Mouse (Mus musculus) limb, embryonic 12.5 days (tissue): Measurements from ENCODE around the gene Cmas. TPM values are rescaled to one million over a fixed set of nuclear protein-coding genes. Genes with fewer than 3 reads are reported as not detected.

Experiments used
- ATAC-seq: fragments of 200-750 bp; cut with Nextera tagmentation; 2 replicates; pipeline ENCODE4 v1.8.0; 2017; ENCODE audit warnings: low read depth, moderate TSS enrichment; ENCODE audit not compliant: insufficient number of reproducible peaks, insufficient read depth, low FRiP score, low TSS enrichment
- H3K27ac ChIP-seq: fragments of 300-500 bp; sonication (generic); 2 replicates; pipeline ENCODE4 v1.5.1; 2016; ENCODE audit warnings: mild to moderate bottlenecking, moderate library complexity
- H3K27me3 ChIP-seq: fragments of 300-500 bp; sonication (generic); 2 replicates; pipeline ENCODE4 v1.6.1; 2016; ENCODE audit warnings: mild to moderate bottlenecking, moderate library complexity
- H3K36me3 ChIP-seq: fragments of 300-500 bp; sonication (generic); 2 replicates; pipeline ENCODE4 v1.6.1; 2016; ENCODE audit warnings: mild to moderate bottlenecking, moderate library complexity
- H3K4me1 ChIP-seq: fragments of 300-500 bp; sonication (generic); replicated peaks from 2 replicates; pipeline ENCODE4 v1.6.1; 2016
- H3K4me2 ChIP-seq: fragments of 300-500 bp; sonication (generic); 2 replicates; pipeline ENCODE4 v1.6.1; 2016; ENCODE audit warnings: mild to moderate bottlenecking, moderate library complexity
- H3K4me3 ChIP-seq: fragments of 300-500 bp; sonication (generic); replicated peaks from 2 replicates; pipeline ENCODE4 v1.5.1; 2016; ENCODE audit warnings: mild to moderate bottlenecking
- H3K9ac ChIP-seq: fragments of 300-500 bp; sonication (generic); replicated peaks from 2 replicates; pipeline ENCODE4 v1.6.1; 2016; ENCODE audit warnings: mild to moderate bottlenecking, moderate library complexity
- H3K9me3 ChIP-seq: fragments of 300-500 bp; sonication (generic); 2 replicates; pipeline ENCODE4 v1.6.1; 2016; ENCODE audit warnings: mild to moderate bottlenecking, moderate library complexity
- WGBS: fragments of 180-500 bp; shearing (Covaris S2); methylation state at CpG from one replicate; pipeline ENCODE4 v1.1.7; 2016; 5-methylcytosine and 5-hydroxymethylcytosine counted together
- polyA plus RNA-seq: library from polyadenylated mRNA; unstranded; fragments of >200 nt; fragmentation: Nextera tagmentation; extraction: Ambion mirVana; gene quantifications from 2 replicates; pipeline ENCODE4 v1.2.1, GENCODE M21; 2016

Cmas gene
- polyA plus RNA-seq, 1 experiment from 2014 or later, result 81.9 TPM

- WGBS, result 69% methylated on average over 14 of the region's 14 CpGs
- ATAC-seq, result no peak
Measured at GRCm38 (mm10) chr6:142732567-142733290, 23.8 kb upstream of the Cmas start.

GRCm38 (mm10) chr6:142735302-142736005, 21.0 kb upstream of the Cmas start:
- 49% methylated on average over 8 of the region's 8 CpGs for WGBS

More at GRCm38 (mm10) chr6:142732567-142733290, 23.8 kb upstream of the Cmas start:
- H3K4me2 ChIP-seq, result no peak overlapping the region
- no peak overlapping the region for H3K27ac ChIP-seq
- no peak overlapping the region for H3K9ac ChIP-seq
- peaks cover 3% of the 10 kb centered on the region; the same call in 1 of the 2 replicates for H3K27me3 ChIP-seq
- H3K36me3 ChIP-seq, result no peaks in the 10 kb centered on the region
- H3K9me3 ChIP-seq, result no peaks in the 10 kb centered on the region
- H3K4me1 ChIP-seq, result no peaks in the 10 kb centered on the region
- no peak overlapping the region for H3K4me3 ChIP-seq

GRCm38 (mm10) chr6:142738225-142738624, 18.3 kb upstream of the Cmas start:
- Histone ChIP-seq H3K27me3 (peaks cover 3% of the 10 kb centered on the region; the same call in 1 of the 2 replicates), H3K27ac (no peak overlapping the region), H3K9me3 (no peaks in the 10 kb centered on the region), H3K4me2 (no peak overlapping the region), H3K36me3 (no peaks in the 10 kb centered on the region), H3K4me1 (no peaks in the 10 kb centered on the region), H3K9ac (no peak overlapping the region), H3K4me3 (no peak overlapping the region)
- 90% methylated on average over 2 of the region's 2 CpGs for WGBS
- no peak for ATAC-seq

More at GRCm38 (mm10) chr6:142735302-142736005, 21.0 kb upstream of the Cmas start:
- Histone ChIP-seq H3K4me2 (no peak overlapping the region), H3K27me3 (peaks cover 3% of the 10 kb centered on the region; the same call in 1 of the 2 replicates), H3K9me3 (no peaks in the 10 kb centered on the region), H3K36me3 (no peaks in the 10 kb centered on the region), H3K4me1 (no peaks in the 10 kb centered on the region), H3K9ac (no peak overlapping the region), H3K4me3 (no peak overlapping the region), H3K27ac (no peak overlapping the region)
- ATAC-seq, result no peak

GRCm38 (mm10) chr6:142738637-142739036, 17.8 kb upstream of the Cmas start:
- no peak overlapping the region for H3K4me3 ChIP-seq
- H3K36me3 ChIP-seq, result no peaks in the 10 kb centered on the region
- ATAC-seq, result no peak
- no peak overlapping the region for H3K27ac ChIP-seq
- H3K4me1 ChIP-seq, result no peaks in the 10 kb centered on the region
- H3K9me3 ChIP-seq, result no peaks in the 10 kb centered on the region
- H3K9ac ChIP-seq, result no peak overlapping the region
- peaks cover 3% of the 10 kb centered on the region; the same call in 1 of the 2 replicates for H3K27me3 ChIP-seq
- WGBS, result 78% methylated on average over 6 of the region's 6 CpGs
- no peak overlapping the region for H3K4me2 ChIP-seq

GRCm38 (mm10) chr6:142741763-142742162, 14.7 kb upstream of the Cmas start:
- WGBS, result 93% methylated on average over 6 of the region's 6 CpGs
- no peaks in the 10 kb centered on the region for H3K36me3 ChIP-seq
- no peaks in the 10 kb centered on the region for H3K4me1 ChIP-seq
- H3K4me2 ChIP-seq, result no peak overlapping the region
- no peak overlapping the region for H3K27ac ChIP-seq
- H3K4me3 ChIP-seq, result no peak overlapping the region
- H3K9ac ChIP-seq, result no peak overlapping the region
- H3K27me3 ChIP-seq, result no peaks in the 10 kb centered on the region
- no peaks in the 10 kb centered on the region for H3K9me3 ChIP-seq
- ATAC-seq, result no peak

- H3K9ac ChIP-seq, result no peak overlapping the region
- H3K9me3 ChIP-seq, result no peaks in the 10 kb centered on the region
- H3K4me2 ChIP-seq, result no peak overlapping the region
- H3K27ac ChIP-seq, result no peak overlapping the region
- H3K4me3 ChIP-seq, result no peak overlapping the region
- 49% methylated on average over 4 of the region's 4 CpGs for WGBS
- no peaks in the 10 kb centered on the region for H3K36me3 ChIP-seq
- H3K4me1 ChIP-seq, result no peaks in the 10 kb centered on the region
- no peak for ATAC-seq
- no peaks in the 10 kb centered on the region for H3K27me3 ChIP-seq
Measured at GRCm38 (mm10) chr6:142743193-142743592, 13.3 kb upstream of the Cmas start.

- no peaks in the 10 kb centered on the region for H3K4me1 ChIP-seq
- no peak overlapping the region for H3K4me3 ChIP-seq
- WGBS, result 91% methylated on average over 5 of the region's 5 CpGs
- H3K27me3 ChIP-seq, result no peaks in the 10 kb centered on the region
- H3K36me3 ChIP-seq, result no peaks in the 10 kb centered on the region
- no peak for ATAC-seq
- H3K27ac ChIP-seq, result no peak overlapping the region
- H3K4me2 ChIP-seq, result no peak overlapping the region
- H3K9me3 ChIP-seq, result no peaks in the 10 kb centered on the region
- no peak overlapping the region for H3K9ac ChIP-seq
Measured at GRCm38 (mm10) chr6:142745484-142745883, 11.0 kb upstream of the Cmas start.

- no peaks in the 10 kb centered on the region for H3K36me3 ChIP-seq
- no peaks in the 10 kb centered on the region for H3K27me3 ChIP-seq
- H3K9me3 ChIP-seq, result no peaks in the 10 kb centered on the region
- no peak overlapping the region for H3K4me2 ChIP-seq
- H3K9ac ChIP-seq, result no peak overlapping the region
- WGBS, result 86% methylated on average over 7 of the region's 7 CpGs
- H3K27ac ChIP-seq, result no peak overlapping the region
- ATAC-seq, result no peak
- H3K4me3 ChIP-seq, result no peak overlapping the region
- H3K4me1 ChIP-seq, result no peaks in the 10 kb centered on the region
Measured at GRCm38 (mm10) chr6:142746765-142747164, 9.7 kb upstream of the Cmas start.

GRCm38 (mm10) chr6:142747165-142747564, 9.3 kb upstream of the Cmas start:
- H3K4me1 ChIP-seq, result no peaks in the 10 kb centered on the region
- no peak overlapping the region for H3K9ac ChIP-seq
- WGBS, result 86% methylated on average over 2 of the region's 2 CpGs
- H3K27ac ChIP-seq, result no peak overlapping the region
- H3K4me2 ChIP-seq, result no peak overlapping the region
- no peak for ATAC-seq
- H3K9me3 ChIP-seq, result no peaks in the 10 kb centered on the region
- no peak overlapping the region for H3K4me3 ChIP-seq
- no peaks in the 10 kb centered on the region for H3K36me3 ChIP-seq
- H3K27me3 ChIP-seq, result no peaks in the 10 kb centered on the region

GRCm38 (mm10) chr6:142748057-142748708, 8.3 kb upstream of the Cmas start:
- WGBS, result 84% methylated on average over 8 of the region's 8 CpGs
- ATAC-seq, result no peak
- Histone ChIP-seq H3K27me3 (peaks cover 4% of the 10 kb centered on the region; the same call in 1 of the 2 replicates), H3K4me3 (no peak overlapping the region), H3K27ac (no peak overlapping the region), H3K4me2 (no peak overlapping the region), H3K4me1 (no peaks in the 10 kb centered on the region), H3K9me3 (no peaks in the 10 kb centered on the region), H3K36me3 (no peaks in the 10 kb centered on the region), H3K9ac (no peak overlapping the region)

GRCm38 (mm10) chr6:142751365-142751764, 5.1 kb upstream of the Cmas start:
- peaks cover 29% of the 10 kb centered on the region for H3K27me3 ChIP-seq
- no peaks in the 10 kb centered on the region for H3K4me1 ChIP-seq
- ATAC-seq, result no peak
- no peak overlapping the region for H3K9ac ChIP-seq
- no peaks in the 10 kb centered on the region for H3K36me3 ChIP-seq
- WGBS, result 50% methylated on average over 9 of the region's 9 CpGs
- no peak overlapping the region for H3K4me3 ChIP-seq
- no peak overlapping the region for H3K27ac ChIP-seq
- no peak overlapping the region for H3K4me2 ChIP-seq
- no peaks in the 10 kb centered on the region for H3K9me3 ChIP-seq
